Mouse (Mus musculus) gastrocnemius, adult 8-10 months (tissue): ENCODE results near the gene Rsph14. TPM values are rescaled to one million over a fixed set of nuclear protein-coding genes. Genes with fewer than 3 reads are reported as not detected.
A peak's percentile ranks its signal among the peaks of the same experiment; 100 is the strongest.

Experiments
- DNase-seq, 2 experiments: peaks; one replicate each; pipeline ENCODE4 v3.0.0; 2022; ENCODE audit warnings: low spot score in 2 of 2
- total RNA-seq, 4 experiments: library from RNA; stranded (reverse); gene quantifications; 2 replicates each; pipeline ENCODE4 v1.2.4; 2022

Rsph14 gene
- total RNA-seq = not detected

- DNase-seq = peak; percentile 37 to 74
These were observed at the start of gene Rsph14 for GRCm38 (mm10) chr10:75032395-75032794. TSS of gene Rsph14 (minus strand) at chr10:75032586.

DNA sequence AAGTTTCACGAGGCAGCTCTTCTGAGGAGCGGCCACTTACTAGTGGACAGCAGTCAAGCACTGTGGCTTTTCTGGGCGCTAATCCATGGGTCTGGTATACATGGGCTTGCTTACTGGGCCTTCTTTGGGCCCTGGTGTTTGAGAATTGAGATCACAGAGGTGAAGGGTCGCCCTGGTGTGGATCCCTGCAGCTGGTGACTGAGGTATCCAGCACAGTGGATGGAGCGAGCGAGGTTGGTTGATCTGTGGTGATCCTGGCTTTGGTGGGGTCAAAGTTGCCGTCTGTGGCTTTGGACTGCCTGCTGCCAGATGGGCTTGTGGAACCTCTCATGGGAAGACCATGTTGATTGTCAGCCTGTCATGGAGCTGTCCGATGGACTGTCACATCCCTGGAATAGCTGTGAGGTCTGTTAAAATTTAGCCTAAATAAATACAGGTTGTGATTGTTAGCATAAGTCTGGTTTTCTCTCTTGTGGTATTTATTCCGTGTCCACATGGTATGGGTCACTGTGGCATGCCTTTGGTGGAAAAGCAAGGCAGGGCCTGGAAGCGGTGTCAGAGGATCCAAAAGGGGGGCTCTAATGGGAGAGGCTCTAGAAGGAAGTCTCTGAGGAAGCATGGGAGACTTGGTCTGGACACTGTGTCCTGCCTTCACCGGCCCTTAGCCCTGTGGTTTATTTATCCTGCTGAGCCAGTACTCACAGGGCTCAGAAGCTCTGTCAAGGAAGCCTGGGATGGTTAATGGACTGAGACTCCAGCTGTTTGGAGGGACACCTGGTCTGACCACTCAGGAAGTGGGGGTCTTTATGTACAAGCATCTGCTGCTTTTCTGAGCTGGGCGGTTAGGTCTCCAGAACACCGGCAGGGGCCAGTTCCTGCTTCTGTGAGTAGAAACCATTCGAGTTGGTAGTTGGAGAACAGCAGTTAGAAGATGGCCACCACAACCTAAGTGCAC, 46.1 kb upstream of the Rsph14 start:
- no peak for DNase-seq

DNA sequence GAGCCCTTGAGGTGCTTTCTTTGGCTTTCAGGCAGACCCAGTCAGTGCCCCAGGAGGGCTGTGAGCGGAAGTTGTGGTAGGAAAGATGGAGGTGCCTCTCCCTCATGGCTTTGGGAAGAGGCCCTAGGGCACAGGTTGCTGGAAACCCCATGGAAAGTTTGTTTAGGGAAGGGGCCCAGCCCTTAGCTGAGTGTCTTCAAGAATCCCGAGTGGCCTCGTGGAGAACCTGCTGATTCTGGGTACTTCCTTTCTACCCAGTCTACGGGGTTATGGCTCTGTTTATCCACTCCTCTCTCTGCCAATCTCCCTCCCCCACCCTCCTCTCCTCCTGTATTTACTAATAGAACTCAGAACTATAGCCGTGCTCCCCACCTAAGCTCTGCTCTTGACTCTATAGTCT, 43.3 kb upstream of the Rsph14 start:
- no peak for DNase-seq

- DNase-seq = no peak
These were observed 38.0 kb upstream of the Rsph14 start for GRCm38 (mm10) chr10:75070281-75070976.

DNA sequence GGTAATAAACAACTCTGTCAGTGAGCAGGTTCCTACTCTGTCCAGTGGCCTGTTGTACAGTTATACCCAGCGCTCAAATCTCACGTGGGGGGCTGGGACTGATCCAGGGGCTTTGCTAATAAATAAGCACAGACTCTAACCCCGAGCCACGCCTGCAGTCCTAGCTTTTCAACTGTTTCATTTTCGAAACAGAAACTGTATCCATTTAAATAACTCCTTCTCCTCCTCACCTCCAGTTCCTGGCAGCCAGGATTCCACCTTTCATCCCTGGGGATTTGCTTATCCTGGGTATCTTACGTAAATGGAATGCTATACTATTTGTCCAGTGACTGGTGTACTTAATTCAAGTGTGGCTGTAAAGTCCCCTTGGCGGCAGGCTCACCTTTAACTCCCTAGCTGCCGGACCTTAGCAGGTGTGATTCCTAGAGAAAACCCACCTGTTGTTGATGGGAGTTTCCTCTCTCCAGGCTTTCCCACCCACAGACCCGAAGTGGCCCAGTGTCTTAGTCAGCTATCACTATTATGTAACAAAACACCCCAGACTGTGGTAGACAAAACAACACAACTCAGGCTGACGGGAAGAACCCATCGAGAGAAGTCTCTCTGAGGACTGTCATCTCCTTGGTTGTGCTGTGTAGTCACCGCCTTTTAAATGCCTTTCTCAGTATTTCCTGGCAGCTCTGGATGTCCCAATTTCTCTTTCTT, 36.4 kb upstream of the Rsph14 start:
- no peak for DNase-seq

DNA sequence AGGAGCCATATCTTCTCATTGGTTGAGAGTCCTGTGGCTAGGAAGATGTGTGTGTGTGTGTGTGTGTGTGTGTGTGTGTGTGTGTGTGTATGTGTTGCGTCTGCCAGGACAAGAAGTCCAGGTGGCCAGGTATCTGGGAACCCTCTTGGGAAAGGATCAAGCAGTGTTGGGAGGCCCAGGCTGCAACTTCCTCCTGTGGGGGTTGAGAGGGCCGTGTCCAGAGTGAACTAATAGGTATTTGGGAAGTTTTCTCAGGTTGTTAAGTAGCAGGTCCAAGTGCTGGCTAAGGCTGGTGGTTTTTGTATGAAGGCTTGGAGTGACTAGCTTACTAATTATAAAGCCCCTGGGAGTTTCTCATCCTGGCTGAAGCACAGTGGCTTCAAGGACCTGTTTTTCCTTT, 35.7 kb upstream of the Rsph14 start:
- DNase-seq = no peak

GRCm38 (mm10) chr10:75067446-75067845, 35.1 kb upstream of the Rsph14 start:
- no peak for DNase-seq

DNA sequence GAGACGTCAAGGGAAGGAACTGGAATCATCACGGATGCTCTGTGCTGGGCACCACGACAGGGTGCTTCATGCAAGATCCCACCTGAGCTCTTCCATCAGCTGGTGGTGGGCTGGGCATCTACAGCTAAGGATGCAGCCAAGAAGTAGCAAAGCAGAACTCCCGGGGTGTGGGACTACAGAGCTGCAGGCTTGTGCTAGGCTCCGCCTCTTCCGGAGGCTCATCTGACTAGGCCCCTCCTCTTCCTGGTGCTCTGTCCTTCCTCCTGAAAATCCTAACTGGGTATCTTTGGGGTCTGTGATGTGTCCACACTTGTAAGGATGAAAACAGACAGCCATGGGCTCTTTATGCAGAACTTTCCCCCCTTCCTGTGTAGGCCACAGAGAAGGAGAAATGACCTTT, 33.3 kb upstream of the Rsph14 start:
- DNase-seq = no peak

- no peak for DNase-seq
These were observed 31.0 kb upstream of the Rsph14 start for GRCm38 (mm10) chr10:75063301-75063965.

- DNase-seq = no peak
These were observed 30.2 kb upstream of the Rsph14 start for GRCm38 (mm10) chr10:75062621-75063020.

DNA sequence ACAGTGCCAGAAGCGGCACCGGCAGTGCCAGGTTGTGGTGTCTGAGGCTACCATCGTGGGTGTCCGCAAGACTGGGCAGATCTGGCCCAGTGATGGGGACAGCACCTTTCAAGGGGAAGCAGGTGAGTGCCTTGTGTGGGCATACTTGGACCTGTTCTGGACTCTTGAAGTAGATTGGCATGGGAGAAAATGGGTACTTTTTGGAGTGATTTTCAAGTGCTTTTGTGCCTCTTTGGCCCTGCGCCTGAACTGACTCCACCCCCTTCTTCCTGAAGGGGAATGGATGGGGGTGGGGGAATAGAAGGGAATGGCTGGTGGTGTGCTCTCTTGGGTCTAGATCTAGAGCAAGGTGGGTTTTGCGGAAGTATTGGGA, 29.8 kb upstream of the Rsph14 start:
- no peak for DNase-seq

DNA sequence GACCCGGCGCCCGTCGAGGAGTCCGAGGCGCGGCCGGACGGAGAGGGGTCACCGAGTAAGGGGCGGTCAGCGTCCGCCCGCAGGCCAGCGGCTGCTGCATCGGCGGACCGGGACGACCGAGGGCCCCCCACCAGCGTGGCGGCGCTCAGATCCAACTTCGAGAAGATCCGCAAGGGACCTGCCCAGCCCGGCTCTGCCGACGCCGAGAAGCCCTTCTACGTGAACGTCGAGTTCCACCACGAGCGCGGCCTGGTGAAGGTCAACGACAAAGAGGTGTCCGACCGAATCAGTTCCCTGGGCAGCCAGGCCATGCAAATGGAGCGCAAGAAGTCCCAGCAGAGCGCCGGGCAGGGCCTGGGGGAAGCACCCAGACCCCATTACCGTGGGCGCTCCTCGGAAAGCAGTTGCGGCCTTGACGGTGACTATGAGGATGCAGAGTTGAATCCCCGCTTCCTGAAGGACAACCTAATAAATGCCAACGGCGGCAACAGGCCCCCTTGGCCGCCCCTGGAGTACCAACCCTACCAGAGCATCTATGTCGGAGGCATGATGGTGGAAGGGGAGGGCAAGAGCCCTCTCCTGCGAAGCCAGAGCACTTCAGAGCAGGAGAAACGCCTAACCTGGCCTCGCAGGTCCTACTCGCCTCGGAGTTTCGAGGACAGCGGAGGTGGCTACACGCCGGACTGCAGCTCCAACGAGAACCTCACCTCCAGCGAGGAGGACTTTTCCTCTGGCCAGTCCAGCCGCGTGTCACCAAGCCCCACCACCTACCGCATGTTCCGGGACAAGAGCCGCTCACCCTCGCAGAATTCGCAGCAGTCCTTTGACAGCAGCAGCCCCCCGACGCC, 29.2 kb upstream of the Rsph14 start:
- no peak for DNase-seq

DNA sequence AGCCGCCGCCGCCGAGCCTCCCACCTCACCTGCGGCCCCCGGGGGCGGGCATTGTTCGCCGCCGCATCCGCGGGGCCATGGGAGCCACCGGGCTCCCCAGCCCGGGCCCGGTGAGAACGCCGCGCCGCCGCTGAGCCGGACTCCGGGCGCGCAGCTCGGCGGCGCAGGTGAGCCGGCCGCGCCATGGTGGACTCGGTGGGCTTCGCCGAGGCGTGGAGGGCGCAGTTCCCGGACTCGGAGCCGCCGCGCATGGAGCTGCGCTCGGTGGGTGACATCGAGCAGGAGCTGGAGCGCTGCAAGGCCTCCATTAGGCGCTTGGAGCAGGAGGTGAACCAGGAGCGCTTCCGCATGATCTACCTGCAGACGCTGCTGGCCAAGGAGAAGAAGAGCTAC, 28.5 kb upstream of the Rsph14 start:
- no peak for DNase-seq

- peak; percentile 28 to 55 for DNase-seq
These were observed 27.9 kb upstream of the Rsph14 start, which contains the start of gene Bcr for GRCm38 (mm10) chr10:75060217-75060842. TSS of gene Bcr (plus strand) at chr10:75060592.

GRCm38 (mm10) chr10:75059396-75059795, 27.0 kb upstream of the Rsph14 start:
- peak; percentile 52 to 64 for DNase-seq

GRCm38 (mm10) chr10:75058761-75059395, 26.5 kb upstream of the Rsph14 start:
- no peak for DNase-seq

- no peak for DNase-seq
These were observed 25.9 kb upstream of the Rsph14 start for GRCm38 (mm10) chr10:75058336-75058735.

DNA sequence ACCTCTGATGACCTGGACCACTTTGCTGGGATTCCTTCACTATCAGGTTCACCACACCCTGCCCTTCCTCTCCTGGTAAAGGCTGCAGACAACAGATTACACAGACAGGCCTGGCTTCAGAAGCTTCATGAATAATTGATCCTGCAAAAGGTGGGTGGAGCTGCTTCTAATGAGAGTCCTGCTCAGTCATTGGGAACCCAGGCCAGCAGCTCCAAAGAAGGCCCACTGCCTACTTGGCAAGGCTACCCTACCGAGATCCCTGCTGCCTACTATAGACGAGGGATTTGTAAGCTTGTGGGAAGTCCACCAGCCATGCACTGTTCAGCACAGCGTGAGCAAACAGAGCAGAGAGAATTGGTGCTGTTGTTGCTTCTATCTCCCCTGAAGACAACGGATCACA, 23.9 kb upstream of the Rsph14 start:
- DNase-seq = no peak

- DNase-seq = no peak
These were observed 23.3 kb upstream of the Rsph14 start for GRCm38 (mm10) chr10:75055672-75056071.
